Mouse (Mus musculus): ENCODE data around the gene Fam166b. TPM values are rescaled to one million over a fixed set of nuclear protein-coding genes. Genes with fewer than 3 reads are reported as not detected.

The Fam166b gene
- total RNA-seq, 2 experiments from 2014 or later = not detected

- DNase-seq (ENCODE audit: low spot score) = peak; percentile 80
Observed at GRCm38 (mm10) chr4:43406162-43406971, 22.6 kb downstream of the Fam166b start.

GRCm38 (mm10) chr4:43404697-43405096, 24.2 kb downstream of the Fam166b start:
- no peak for DNase-seq (ENCODE audit: low spot score)

DNA sequence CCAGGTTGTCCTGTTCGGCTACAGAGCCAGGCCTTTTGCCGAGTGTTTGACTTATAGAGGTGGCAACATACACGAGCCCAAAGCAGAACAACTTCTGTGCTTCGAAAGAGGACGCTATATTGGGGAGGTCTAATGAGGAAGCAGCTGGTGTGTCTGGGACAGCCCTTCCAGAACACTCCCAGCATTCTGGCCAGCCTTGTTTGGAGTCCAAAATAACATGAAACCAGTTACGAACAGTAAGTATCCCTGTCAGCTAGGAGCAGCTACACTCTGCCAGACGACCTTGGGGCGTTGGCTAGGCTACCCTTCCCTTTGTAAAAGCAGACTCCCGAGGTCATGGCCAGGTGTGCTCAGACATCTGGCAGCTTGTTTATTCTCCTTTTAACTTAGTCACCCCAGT, 26.7 kb downstream of the Fam166b start:
- DNase-seq (ENCODE audit: low spot score) = peak; percentile 78

GRCm38 (mm10) chr4:43401486-43401885, 27.4 kb downstream of the Fam166b start:
- no peak for DNase-seq (ENCODE audit: low spot score)

DNA sequence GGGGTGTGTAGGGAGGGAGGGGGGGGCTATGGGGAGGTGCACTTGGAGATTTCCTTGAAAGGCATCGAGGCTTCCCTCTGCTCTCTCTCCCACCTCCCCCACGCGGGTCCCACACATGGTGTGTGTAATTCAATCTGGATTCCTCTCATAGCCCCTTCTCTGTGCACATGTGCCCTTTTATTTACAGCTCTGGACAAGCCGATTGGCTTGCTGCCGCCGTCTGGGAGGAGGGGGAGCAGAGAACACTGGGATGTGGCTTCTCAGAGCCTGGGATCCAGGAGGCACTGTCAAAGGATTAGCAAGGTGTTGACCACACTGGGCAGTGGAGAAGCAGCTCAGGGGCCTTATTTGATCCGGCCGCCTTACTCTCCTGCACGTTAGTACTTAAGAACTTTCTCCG, 28.0 kb downstream of the Fam166b start:
- peak; percentile 48 for DNase-seq (ENCODE audit: low spot score)

DNA sequence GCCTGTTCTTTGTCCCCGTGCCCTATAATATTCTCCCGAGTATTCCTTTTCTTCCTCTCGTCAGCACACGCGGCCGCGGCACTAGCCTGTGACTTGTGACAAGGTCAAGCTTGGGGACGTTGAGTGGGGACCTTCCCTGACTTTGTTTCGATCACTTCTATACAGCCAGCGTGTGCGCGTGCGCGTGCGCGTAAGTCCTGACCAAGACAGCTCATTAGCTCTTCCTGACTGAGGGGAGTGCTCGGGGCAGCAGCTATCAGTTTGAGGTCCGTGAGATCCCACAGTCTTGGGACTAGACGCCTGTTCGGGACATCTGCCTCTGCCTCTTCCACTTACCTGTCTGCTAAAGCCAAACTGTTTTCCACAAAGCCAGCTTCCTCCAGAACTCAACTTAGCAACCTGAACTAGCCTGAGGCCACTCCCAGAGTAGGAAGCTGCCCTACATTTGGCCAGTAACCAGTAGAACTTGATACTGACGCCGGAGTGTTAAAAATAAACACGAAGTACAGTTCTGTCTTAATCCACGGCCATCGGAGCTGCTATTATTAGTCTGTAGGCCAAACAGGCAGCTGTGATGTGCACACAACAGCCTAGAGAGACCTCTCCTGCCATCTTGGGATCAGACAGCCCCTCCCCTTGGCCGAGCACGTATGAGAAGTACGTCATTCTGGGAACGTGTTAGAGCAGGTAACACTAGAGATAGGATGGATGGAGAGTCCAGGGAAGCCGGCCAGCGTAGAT, 29.4 kb downstream of the Fam166b start:
- DNase-seq (ENCODE audit: low spot score) = peak; percentile 80

DNA sequence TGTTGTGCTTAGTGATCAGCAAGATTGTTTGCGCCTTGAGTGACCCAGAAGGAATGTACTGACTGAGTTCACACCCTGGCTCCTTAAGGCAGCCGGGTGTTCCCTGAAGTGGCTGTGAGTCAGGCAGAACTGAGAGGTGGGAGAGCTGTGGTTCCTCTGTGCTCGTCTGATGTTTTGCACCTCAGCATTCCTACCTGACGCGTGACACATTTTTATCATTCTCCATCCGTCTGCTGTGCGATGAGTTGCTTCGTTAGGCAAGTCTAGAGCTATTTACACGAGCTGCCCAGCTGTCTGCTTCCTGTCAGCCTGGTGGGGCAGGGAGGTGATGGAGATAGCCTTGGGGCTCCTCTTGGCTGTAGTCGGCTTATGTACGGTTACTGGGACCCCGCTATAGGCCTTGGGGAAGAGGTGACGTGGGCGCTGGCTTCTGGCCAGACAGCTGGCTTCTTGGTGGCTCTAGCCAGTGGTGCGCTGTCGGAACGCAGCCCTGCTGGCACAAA, 30.1 kb downstream of the Fam166b start:
- DNase-seq (ENCODE audit: low spot score) = peak; percentile 73

GRCm38 (mm10) chr4:43398014-43398413, 30.9 kb downstream of the Fam166b start:
- no peak for DNase-seq (ENCODE audit: low spot score)

DNA sequence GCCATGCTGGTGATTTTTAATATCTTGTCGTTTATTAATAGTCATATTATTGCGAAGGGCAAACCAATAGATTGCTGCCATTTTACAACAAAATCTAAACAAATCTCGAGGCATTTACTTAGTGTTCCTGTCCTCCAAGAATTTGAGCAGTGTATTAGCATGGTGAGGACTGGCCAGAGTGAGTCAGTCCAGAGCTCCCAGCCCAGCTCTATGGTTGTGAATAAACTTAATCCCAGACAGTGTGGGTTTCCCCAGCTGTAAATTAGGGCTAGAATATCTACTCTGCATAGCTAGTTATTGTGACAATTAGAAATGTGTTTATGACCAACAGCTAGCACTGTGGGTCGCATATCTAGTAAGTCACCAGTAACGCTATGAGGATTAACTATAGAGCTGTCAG, 32.6 kb downstream of the Fam166b start:
- DNase-seq (ENCODE audit: low spot score) = no peak

DNA sequence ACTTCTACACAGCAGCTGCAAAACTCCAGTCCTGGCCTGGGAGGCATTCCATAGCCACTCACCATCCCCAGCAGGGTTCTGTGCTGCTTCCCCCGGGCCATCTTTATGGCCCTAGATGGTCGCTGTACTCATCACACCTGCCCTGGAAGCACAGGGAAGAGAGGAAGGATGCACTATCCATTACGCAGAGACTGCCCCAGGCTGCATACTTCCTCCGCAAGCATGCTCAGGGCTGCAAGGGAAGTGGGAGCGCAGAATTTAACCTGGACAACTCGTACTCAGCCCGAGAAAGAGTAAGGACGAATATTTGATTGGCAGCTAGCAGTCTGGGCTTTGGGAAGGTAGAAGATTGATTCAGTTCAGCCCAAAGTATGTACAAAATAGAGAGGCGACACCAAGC, 33.1 kb downstream of the Fam166b start:
- DNase-seq (ENCODE audit: low spot score) = no peak

DNA sequence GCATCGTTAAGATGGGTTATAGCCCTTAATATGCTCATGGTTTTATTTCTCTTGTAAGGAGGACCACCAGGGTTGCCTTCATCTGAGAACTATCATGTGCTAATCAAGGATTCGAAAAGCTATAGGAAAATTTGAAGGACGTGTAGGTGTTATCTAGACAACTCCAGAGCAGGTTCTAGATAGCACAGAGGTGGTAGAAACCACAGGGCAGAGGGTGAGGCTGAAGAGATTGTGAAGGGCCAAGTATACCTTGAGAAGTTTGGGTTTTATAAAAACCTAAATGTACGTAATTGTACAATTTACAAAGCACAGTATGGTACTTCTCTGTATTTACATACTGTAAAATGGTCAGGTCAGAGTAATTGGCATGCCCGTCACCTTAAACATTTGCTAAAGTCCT, 33.8 kb downstream of the Fam166b start:
- DNase-seq (ENCODE audit: low spot score) = no peak

GRCm38 (mm10) chr4:43394345-43394891, 34.5 kb downstream of the Fam166b start:
- DNase-seq (ENCODE audit: low spot score) = peak; percentile 89

- no peak for DNase-seq (ENCODE audit: low spot score)
Observed at GRCm38 (mm10) chr4:43391521-43392050, 37.3 kb downstream of the Fam166b start.

- DNase-seq (ENCODE audit: low spot score) = no peak
Observed at GRCm38 (mm10) chr4:43389845-43390440, 39.0 kb downstream of the Fam166b start.

GRCm38 (mm10) chr4:43389390-43389789, 39.5 kb downstream of the Fam166b start:
- DNase-seq (ENCODE audit: low spot score) = no peak

DNA sequence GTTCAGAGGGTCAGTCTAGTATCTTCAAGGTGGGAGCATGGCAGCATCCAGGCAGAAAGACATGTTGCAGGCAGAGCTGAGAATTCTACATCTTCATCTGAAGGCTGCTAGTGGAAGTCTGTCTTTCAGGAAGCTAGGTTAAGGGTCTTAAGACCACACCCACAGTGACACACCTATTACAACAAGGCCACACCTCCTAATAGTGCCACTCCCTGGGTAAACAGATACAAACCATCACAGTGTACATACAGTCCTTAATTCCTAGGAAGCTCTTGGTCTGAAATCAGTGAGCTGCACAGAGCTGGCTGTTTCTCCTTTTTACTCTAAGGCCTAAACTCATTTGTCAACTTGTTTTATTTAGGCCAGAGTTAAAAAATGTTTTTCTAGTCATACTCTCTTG, 42.0 kb downstream of the Fam166b start:
- DNase-seq (ENCODE audit: low spot score) = no peak

DNA sequence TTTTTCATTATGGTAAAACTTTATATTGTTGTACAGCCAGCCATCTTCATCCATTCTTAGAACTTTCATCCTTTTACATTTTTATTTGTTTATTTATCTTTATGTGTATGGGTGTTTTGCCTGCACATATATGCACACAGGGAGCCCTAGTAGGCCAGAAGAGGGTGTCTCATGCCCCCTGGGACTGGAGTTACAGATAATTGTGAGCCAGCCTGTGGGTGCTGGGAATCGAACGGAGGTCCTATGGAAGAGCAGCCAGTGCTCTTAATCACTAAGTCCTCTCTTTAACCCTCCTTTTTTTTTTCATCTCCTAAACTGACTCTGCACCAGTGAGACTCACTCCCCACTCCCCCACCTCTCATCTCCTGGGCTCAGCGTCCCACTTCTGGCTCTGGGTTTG, 44.4 kb downstream of the Fam166b start:
- DNase-seq (ENCODE audit: low spot score) = no peak

DNA sequence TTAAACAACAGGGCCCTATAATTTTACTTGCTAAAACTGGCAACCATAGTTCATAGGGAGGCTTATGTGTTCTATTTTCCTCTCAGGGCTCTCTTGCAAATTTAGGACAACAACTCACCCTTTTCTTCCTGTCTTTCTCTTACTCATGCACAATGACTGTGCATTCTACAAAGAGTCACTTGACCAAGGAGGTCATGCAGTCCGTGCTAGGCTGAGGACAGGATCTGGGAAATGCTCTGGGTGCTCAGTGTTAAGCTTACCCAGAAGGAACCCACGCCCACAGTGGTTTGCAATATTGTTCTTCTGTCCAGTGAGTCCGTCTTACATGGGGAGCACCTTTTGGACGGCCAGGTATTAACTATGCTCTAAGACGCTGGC, 44.9 kb downstream of the Fam166b start:
- DNase-seq (ENCODE audit: low spot score) = no peak

DNA sequence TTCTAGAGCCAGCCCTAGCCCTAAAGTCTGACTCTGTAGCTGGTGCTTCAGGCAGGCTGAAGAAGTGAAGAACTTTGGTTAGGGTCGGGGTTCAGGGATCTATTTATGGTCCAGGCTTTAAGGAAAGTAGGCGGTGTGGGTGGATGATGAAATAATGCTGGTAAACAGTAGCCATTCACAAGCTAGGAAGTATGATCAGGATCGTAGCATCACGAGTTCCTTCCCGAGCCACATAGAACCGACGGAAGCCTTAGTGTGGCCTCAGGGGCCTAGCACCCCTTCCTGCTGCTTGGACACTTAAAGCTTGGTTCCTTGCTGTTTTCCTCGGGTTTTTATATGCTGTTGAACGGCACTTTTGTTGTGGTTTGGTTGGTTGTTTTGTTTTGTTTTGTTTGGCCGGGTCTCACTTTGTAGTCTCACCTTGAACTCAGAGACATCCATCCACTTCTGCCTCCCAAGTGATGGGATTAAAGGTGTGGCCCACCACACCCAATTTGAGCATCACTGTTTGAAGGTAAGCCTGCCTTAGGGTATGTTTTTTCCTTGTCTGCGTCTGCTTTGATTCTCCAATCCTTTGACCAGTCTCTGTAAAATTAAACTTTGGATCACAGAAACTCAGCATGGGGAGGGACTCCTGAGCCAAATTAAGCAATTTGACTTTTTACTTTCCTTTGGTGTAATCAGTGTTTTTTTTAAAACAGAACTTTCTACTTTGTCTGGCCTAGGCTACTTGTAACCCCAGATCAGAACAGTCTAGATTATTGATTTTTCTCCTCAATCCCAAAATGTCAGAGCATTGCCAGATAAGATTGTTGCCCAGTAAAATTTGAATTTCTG, 45.5 kb downstream of the Fam166b start:
- no peak for DNase-seq (ENCODE audit: low spot score)

DNA sequence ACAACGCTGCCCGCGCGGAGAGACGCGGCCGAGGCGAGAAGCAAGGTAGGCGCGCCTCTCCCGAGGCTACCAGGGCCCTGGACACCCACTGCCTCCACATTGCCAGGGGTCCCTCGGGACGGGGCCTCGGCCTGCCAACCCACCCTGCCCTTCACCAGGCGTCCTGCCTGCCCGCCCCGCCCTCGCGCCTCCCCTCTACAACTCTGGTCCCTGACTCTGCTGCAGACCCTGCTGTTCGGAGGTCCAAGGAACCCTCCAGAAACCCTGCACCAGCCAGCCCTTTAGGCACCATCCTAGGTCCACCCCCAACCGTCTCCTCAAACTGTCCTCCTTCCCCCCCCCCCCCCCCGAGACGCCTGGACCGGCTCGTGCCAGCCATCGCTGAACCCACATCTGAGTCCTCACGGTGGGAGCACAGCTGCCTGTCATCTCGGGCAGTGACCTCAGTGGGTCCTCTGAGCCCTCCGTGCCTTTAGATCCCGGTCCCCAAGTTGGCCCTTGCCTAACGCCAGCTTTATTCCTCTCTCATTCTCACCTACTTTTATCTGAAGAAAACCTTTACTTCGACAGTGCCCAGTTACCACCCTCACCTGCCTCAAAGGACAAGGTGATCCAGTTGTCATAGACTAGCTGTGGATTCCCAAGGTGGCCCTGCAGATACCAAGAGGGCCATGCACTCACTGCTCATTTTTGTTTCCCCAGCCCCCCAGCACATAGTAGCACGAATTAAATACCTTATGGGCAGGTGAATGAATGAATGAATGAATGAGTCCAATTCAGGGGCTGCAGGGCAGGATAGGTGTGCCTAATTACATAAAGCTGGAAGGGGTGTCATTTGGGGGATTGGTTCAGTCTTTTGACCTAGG, 46.5 kb downstream of the Fam166b start:
- DNase-seq (ENCODE audit: low spot score) = no peak
